Mouse (Mus musculus) adipocyte (in vitro differentiated cells): ENCODE measurements around the gene Thnsl1.
"Not testable (repeated sequence)": the region's sequence is repeated elsewhere in the genome, so short reads cannot be mapped to it uniquely, and the experiment has no call there.

Experiments
- DNase-seq: peaks from one replicate; pipeline ENCODE4 v3.0.0-alpha.2; 2016; ENCODE audit warnings: low spot score

Gene Thnsl1

GRCm38 (mm10) chr2:21236846-21237245, 31.3 kb downstream of the Thnsl1 start:
- no peak for DNase-seq

- DNase-seq, result not testable (repeated sequence)
Observed at GRCm38 (mm10) chr2:21244104-21244503, 38.6 kb downstream of the Thnsl1 start.

GRCm38 (mm10) chr2:21244986-21245385, 39.5 kb downstream of the Thnsl1 start:
- peak; percentile 57 for DNase-seq

DNA sequence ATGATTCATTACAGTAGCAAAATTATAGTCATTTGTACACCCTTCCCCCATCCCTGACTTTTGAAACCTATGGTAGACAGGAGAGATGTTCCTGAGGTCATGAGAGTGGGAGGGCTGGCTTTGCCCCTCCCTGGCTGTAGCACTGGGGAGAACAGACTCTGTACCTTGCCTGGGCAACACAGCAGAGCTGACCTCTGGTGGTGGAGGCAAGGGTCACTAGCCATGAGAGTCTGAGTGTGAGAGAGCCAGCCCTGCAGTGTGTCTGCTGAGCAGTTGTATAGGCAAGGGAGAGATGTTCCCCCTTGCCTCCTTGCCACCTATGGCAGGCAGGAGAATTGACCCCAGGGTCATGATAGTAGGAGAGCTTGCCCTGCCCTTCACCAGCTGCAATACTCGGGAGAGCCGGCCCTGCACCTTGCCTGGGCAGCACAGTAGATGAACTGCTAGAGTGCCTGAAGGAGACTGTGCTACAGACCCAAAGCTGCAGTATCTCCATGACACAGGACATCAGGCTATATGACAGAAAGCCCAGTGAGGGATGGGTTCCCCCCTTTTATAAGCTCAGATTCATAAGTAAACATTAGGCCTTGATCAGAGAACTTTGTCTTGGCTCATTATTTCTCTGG, 40.1 kb downstream of the Thnsl1 start:
- peak; percentile 13 for DNase-seq

- DNase-seq, result no peak
Observed at GRCm38 (mm10) chr2:21253644-21254043, 48.1 kb downstream of the Thnsl1 start.

DNA sequence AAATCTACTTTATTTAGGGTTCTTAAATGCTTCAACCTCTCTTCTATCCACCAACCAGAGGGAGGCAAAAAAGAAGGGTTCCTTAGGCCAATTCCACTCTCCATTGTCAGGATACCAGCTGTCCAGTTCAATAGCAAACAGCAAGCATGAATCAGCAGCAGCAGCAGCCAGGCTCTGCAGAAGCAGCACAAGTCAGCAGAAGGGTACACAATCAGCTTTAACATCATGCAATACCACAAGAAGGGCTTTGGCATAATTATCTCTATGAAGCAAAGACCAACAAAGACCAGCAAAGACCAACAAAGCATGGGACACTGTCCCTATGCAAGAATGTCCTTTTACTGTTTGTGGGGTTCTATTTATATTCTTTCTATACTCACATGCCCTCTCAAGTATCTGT, 48.8 kb downstream of the Thnsl1 start:
- DNase-seq, result no peak

DNA sequence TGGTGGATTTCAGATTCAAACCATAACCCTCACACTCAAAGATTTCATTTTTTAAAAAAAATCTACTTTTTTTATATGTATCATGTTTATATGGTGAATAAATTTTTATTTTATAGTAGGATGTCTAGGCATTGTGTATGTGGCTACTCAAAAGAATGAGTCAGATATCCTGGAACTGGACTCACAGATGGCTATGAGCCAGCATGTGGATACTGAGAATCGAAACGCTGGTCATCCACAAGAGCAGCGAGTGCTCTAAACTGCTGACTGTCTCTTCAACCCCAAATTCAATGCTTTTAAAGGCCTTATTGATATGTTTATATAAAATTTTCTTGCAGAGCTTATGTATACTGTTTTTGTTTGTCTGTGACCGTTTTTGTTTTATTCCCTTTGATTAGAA, 52.8 kb downstream of the Thnsl1 start:
- peak; percentile 17 for DNase-seq

DNA sequence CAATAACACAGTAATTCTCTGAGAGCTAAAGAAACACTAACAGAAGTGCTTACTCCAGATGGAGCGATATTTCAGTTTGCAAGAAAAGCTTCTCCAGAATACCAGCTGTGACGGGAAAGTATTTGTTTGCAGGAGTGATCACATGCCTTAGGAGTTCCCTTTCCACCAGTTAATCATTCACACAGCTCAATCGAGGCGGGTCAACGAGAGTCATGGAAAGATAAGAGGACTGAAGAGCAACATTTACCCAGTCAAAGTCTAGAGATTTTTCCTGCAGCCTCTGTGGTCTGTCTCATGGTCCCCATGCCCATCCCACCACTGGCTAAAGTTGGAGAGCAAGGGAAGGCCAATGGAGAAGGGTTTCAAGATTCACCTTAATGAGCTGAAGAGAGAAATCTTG, 53.6 kb downstream of the Thnsl1 start:
- DNase-seq, result peak; percentile 4

DNA sequence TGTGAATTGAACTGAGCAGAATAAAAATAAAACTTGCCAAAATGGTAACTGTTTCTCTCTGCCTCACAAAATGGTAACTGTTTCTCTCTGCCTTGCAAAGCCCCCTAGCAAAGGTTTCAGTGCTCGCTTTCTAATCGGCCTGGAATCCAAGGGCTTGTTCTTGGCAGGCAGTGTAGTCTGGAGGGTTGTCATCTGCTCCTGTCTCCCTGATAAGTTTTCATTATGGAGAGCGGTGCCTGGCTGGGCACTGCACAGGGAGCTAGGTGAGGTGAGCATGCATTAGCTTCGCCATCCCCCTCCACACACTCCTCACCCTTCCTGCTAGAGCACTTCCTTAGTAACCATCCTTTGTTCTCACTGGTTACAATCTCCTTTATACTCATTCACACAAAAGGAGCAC, 54.5 kb downstream of the Thnsl1 start:
- DNase-seq, result no peak

DNA sequence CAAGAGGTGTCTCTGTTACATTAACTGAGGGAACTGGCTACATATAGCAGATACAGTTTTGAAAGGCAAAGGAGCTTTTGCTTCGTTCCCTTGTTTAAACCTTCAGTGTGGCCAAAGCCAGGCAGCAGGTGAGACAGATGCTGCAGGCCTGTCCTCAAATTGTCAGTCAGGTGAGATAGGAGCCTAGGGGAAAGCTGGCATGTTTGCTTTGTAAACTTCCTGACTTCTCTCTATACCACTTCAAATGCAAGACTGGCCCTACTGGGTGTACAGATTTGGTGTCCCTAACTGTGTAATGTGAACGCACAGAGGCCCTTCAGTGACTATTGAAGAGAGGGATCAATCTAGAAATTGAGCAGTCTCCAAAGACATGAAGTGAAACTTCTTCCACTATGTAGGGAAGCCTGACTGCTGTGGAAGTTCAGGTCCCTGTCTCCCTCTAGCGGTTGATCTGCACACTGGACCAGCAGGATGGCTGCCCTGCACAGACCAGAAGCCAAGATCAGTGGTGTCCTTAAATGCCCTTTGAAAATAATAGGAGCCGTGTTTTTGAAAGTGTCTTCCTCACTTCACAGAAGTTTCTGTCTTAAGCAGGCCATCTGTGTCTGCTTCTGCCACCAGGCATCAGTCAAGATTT, 56.0 kb downstream of the Thnsl1 start:
- DNase-seq, result peak; percentile 81

DNA sequence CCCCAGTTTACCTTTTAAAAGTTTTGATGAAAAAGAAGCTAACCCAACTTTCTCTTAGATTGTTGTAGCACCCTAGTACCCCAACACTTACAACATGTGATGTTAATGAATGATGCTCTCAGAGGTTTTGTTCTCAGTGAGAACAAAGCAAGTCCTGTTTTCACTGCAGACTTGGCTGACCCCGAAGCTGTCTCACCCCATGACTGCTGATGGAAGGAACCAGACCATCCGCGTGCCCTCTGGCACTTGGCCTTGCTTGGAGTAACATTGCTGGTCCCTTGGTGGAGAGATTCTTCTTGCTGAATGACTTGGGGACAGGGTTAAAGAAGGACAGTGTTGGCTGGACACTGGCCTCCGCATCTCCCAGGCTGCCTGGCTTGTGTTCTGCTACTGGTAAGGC, 58.5 kb downstream of the Thnsl1 start:
- no peak for DNase-seq
